Comparison of ENCODE assay signal across 8 mouse cellular contexts in genomic region chr16:44962777-44963176, GRCm38 (mm10). TPM values are rescaled to one million over a fixed set of nuclear protein-coding genes. Genes with fewer than 3 reads are reported as not detected.
DNase-seq lines count a peak whose midpoint lies in the region; ATAC-seq and TF ChIP-seq lines count a peak whose summit lies in the region.

No protein-coding gene starts in this region.

- peaks cover 5% of the 10 kb centered on the region; the same call in 1 of the 2 replicates for H3K4me1 ChIP-seq in liver, postnatal 0 days (ENCODE audit: insufficient read depth)

- no peaks in the 10 kb centered on the region for H3K9me3 ChIP-seq in liver, postnatal 0 days (ENCODE audit: low read length)

- no peak for DNase-seq in frontal cortex, postnatal 25 days (ENCODE audit: low spot score in 2 of 2)
- DNase-seq in B cell, adult 2 months = peak; percentile 66 to 68
- DNase-seq in heart, adult 9 months (ENCODE audit: low spot score in 2 of 2) = peak; percentile 33 to 63
- DNase-seq in liver, postnatal 0 days = no peak
- DNase-seq in embryo, embryonic 9.5 days (ENCODE audit: extremely low spot score) = no peak
- no peak for DNase-seq in frontal cortex, postnatal 10 days (ENCODE audit: low spot score in 2 of 2)
- DNase-seq in urinary bladder, postnatal 25 days (ENCODE audit: low spot score) = no peak

- H3K4me3 ChIP-seq in liver, postnatal 0 days (ENCODE audit: low read depth, low read length) = no peak overlapping the region

- peak; percentile 79 for TF ChIP-seq EP300 in liver, postnatal 0 days (IDR thresholded peaks at IDR 0.05; ENCODE audit: low read depth)

- H3K27ac ChIP-seq in liver, postnatal 0 days (ENCODE audit: low read depth) = peak overlapping the region; percentile 69

- WGBS in liver, postnatal 0 days (ENCODE audit: insufficient replicate concordance) = 26% methylated on average over 2 of the region's 2 CpGs

- peak; percentile 34; the same call in 1 of the 2 replicates for ATAC-seq in frontal cortex, adult (ENCODE audit: low TSS enrichment)
- ATAC-seq in liver, postnatal 0 days = peak; percentile 83

- no peak overlapping the region for H3K4me2 ChIP-seq in liver, postnatal 0 days (ENCODE audit: low read depth, low read length)

- H3K27me3 ChIP-seq in liver, postnatal 0 days (ENCODE audit: insufficient read depth, low read length) = no peaks in the 10 kb centered on the region

- H3K36me3 ChIP-seq in liver, postnatal 0 days (replicated peaks; ENCODE audit: insufficient read depth, low read length) = no peaks in the 10 kb centered on the region

- no peak overlapping the region for H3K9ac ChIP-seq in liver, postnatal 0 days (replicated peaks)

- TF ChIP-seq CTCF in liver, postnatal 0 days (IDR thresholded peaks at IDR 0.05; ENCODE audit: low read depth) = no peak

RNA-seq across cellular contexts. Expression of gene Cd200r3, which starts 19.3 kb away (rescaled TPM):
- 0.69 and 0.79 TPM in 2 replicates for polyA plus RNA-seq in liver, postnatal 0 days (2015; fragmentation: Nextera tagmentation; extraction: Ambion mirVana)

Comparison
In these comparisons a context has a peak if more than half of its experiments do, and no peak if none do; other contexts are left out.
1. DNase-seq: peak in B cell, adult 2 months (2 of 2) and heart, adult 9 months (2 of 2); none in frontal cortex, postnatal 25 days (0 of 2), liver, postnatal 0 days (single experiment), embryo, embryonic 9.5 days (single experiment), frontal cortex, postnatal 10 days (0 of 2) and urinary bladder, postnatal 25 days (single experiment).